8 mouse cellular contexts compared by ENCODE assay signal in the genomic region with DNA sequence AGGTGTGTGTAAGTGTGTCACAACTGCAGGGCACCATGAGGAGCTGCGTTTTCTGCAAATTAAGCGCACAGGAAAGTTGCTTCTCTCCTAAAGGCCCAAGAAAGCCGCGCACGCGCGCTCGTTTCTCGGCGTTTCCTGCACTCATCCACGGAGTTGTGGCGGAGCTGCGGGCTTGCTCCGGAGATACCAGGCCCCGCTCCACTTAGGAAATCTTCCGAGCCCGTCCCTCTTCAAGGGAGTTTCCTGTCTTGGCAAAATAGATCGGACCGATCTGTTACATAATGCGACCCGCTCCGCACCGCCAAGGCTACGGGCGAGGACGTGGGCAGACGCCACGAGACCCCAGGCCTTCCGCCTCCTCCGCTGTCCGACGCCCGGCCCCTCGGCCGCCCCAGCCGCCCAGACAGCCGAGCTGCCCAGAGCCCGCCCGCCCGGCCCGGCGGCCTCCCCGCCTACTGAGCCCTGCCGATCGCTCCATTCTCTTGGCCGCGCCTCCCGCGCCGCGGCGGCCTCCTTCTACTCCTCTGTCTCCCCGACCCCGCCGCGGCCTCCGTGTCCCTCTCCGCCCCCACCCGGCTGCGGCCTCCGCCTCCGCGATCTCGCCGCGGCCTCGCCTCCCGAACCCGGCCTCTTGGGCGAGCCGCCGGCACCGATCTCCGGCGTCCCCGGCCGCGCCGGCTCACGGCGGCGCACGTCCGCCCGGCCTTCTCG. TPM values are rescaled to one million over a fixed set of nuclear protein-coding genes. Genes with fewer than 3 reads are reported as not detected.
DNase-seq lines count a peak whose midpoint lies in the region; ATAC-seq and TF ChIP-seq lines count a peak whose summit lies in the region.

No protein-coding gene starts in this region.

- H3K27me3 ChIP-seq in forebrain, embryonic 15.5 days, result no peaks in the 10 kb centered on the region
- H3K27me3 ChIP-seq in lung, embryonic 15.5 days, result no peaks in the 10 kb centered on the region
- H3K27me3 ChIP-seq in thymus, adult 2 months (ENCODE audit: control insufficient read depth, insufficient read depth, low read length), result no peaks in the 10 kb centered on the region

- peak overlapping the region; percentile 97 for H3K9ac ChIP-seq in ES-E14 (ENCODE audit: insufficient read depth, low read depth, low read length, poor library complexity, severe bottlenecking)
- peak overlapping the region; percentile 98 for H3K9ac ChIP-seq in forebrain, embryonic 15.5 days (replicated peaks)
- peak overlapping the region; percentile 98 for H3K9ac ChIP-seq in lung, embryonic 15.5 days

- in situ Hi-C loops in ES-E14 (cut with MboI; ENCODE audit: low sequenced_read_pairs in 2 of 2, unreplicated experiment in 2 of 2), result no loop called here

- DNase-seq in ES-E14 (ENCODE audit: low read depth, low spot score), result no peak
- DNase-seq in cerebellum, adult 11-12 months, result peak; percentile 65
- DNase-seq in heart, postnatal 25 days (ENCODE audit: low spot score), result peak; percentile 45
- DNase-seq in layer of hippocampus, adult 2 months (ENCODE audit: low spot score in 2 of 2), result peak in 1 of 2 experiments; percentile 65
- peak; percentile 83 for DNase-seq in thymus, adult 2 months

- no peak for TF ChIP-seq CTCF in layer of hippocampus, adult 2 months (conservative IDR thresholded peaks at IDR 0.05)
- no peak for TF ChIP-seq CTCF in thymus, adult 2 months (IDR thresholded peaks at IDR 0.05; ENCODE audit: borderline replicate concordance, control insufficient read depth, extremely low read depth, insufficient read depth, low read length, poor library complexity)

- no peaks in the 10 kb centered on the region for H3K9me3 ChIP-seq in ES-E14 (ENCODE audit: control insufficient read depth, insufficient read depth, low read depth, low read length)
- no peaks in the 10 kb centered on the region for H3K9me3 ChIP-seq in forebrain, embryonic 15.5 days
- no peaks in the 10 kb centered on the region for H3K9me3 ChIP-seq in lung, embryonic 15.5 days

- peak; percentile 57 for ATAC-seq in forebrain, embryonic 15.5 days (replicated peaks)
- peak; percentile 74 for ATAC-seq in lung, embryonic 15.5 days (ENCODE audit: borderline replicate concordance, extremely low read depth, low FRiP score, low TSS enrichment)
- ATAC-seq in neutrophil, adult 5-6 weeks (ENCODE audit: extremely low read depth, insufficient number of reproducible peaks, low FRiP score, poor library complexity, severe bottlenecking), result peak; percentile 10; the same call in 1 of the 2 replicates

- TF ChIP-seq POLR2A in thymus, adult 2 months (IDR thresholded peaks at IDR 0.05; ENCODE audit: control insufficient read depth, extremely low read depth, insufficient read depth, low read length, poor library complexity), result no peak

- H3K27ac ChIP-seq in ES-E14 (ENCODE audit: insufficient read depth, low read depth, low read length, poor library complexity, severe bottlenecking), result peak overlapping the region; percentile 56
- H3K27ac ChIP-seq in forebrain, embryonic 15.5 days (replicated peaks), result peak overlapping the region; percentile 84
- H3K27ac ChIP-seq in layer of hippocampus, adult 2 months, result peak overlapping the region; percentile 93
- H3K27ac ChIP-seq in lung, embryonic 15.5 days, result peak overlapping the region; percentile 90
- H3K27ac ChIP-seq in thymus, adult 2 months (ENCODE audit: control insufficient read depth, insufficient read depth, low read length), result peak overlapping the region; percentile 41; the same call in 1 of the 2 replicates

- intact Hi-C loops in heart, postnatal 25 days (cut with DNase I), result loop anchor here (1.0 to 5.0 kb wide), 2 partner anchors 18 to 84 kb away; a partner anchor contains a TSS

- peaks cover 21% of the 10 kb centered on the region for H3K36me3 ChIP-seq in ES-E14 (ENCODE audit: control insufficient read depth, insufficient read depth, low read length, poor library complexity, severe bottlenecking)
- H3K36me3 ChIP-seq in forebrain, embryonic 15.5 days, result peaks cover 18% of the 10 kb centered on the region
- peaks cover 24% of the 10 kb centered on the region for H3K36me3 ChIP-seq in lung, embryonic 15.5 days
- H3K36me3 ChIP-seq in thymus, adult 2 months (ENCODE audit: control insufficient read depth, insufficient read depth, low read length), result peaks cover 22% of the 10 kb centered on the region

- H3K4me2 ChIP-seq in forebrain, embryonic 15.5 days (replicated peaks), result peak overlapping the region; percentile 77
- peak overlapping the region; percentile 58 for H3K4me2 ChIP-seq in lung, embryonic 15.5 days

- peak overlapping the region; percentile 97 to 99 for H3K4me3 ChIP-seq in ES-E14 (ENCODE audit: insufficient read depth in 1 of 2, low read depth in 1 of 2, low read length in 2 of 2, poor library complexity in 1 of 2, severe bottlenecking in 1 of 2)
- peak overlapping the region; percentile 98 for H3K4me3 ChIP-seq in forebrain, embryonic 15.5 days
- H3K4me3 ChIP-seq in layer of hippocampus, adult 2 months, result peak overlapping the region; percentile 85
- peak overlapping the region; percentile 97 for H3K4me3 ChIP-seq in lung, embryonic 15.5 days
- peak overlapping the region; percentile 99 for H3K4me3 ChIP-seq in thymus, adult 2 months (ENCODE audit: control insufficient read depth, insufficient read depth, low read length)

- peaks cover 18 to 36% of the 10 kb centered on the region in 2 experiments for H3K4me1 ChIP-seq in ES-E14 (ENCODE audit: control insufficient read depth in 2 of 2, insufficient read depth in 2 of 2, low read length in 2 of 2, poor library complexity in 1 of 2)
- peaks cover 36% of the 10 kb centered on the region for H3K4me1 ChIP-seq in forebrain, embryonic 15.5 days
- peaks cover 22% of the 10 kb centered on the region for H3K4me1 ChIP-seq in lung, embryonic 15.5 days
- H3K4me1 ChIP-seq in thymus, adult 2 months (replicated peaks; ENCODE audit: control insufficient read depth, insufficient read depth, low read length), result peaks cover 41% of the 10 kb centered on the region

- WGBS in forebrain, embryonic 15.5 days, result 1% methylated on average over 78 of the region's 86 CpGs
- under 1% methylated on average over 86 of the region's 86 CpGs for WGBS in lung, embryonic 15.5 days
- WGBS in thymus, adult 2 months, result 1% methylated on average over 84 of the region's 86 CpGs

TF ChIP-seq in ES-E14, 5 proteins besides CTCF, POLR2A, EP300 and RAD21:
- no peak for TF ChIP-seq CHD2 (IDR thresholded peaks at IDR 0.05; ENCODE audit: low read depth, low read length)
- no peak for TF ChIP-seq MAFK (IDR thresholded peaks at IDR 0.05; ENCODE audit: insufficient read depth, low read depth, low read length)
- no peak for TF ChIP-seq ZNF384 (IDR thresholded peaks at IDR 0.05; ENCODE audit: low read depth, low read length)
- no peak for TF ChIP-seq HCFC1 (IDR thresholded peaks at IDR 0.05; ENCODE audit: borderline replicate concordance, insufficient read depth, low read length)
- TF ChIP-seq ZC3H11A (IDR thresholded peaks at IDR 0.05; ENCODE audit: borderline replicate concordance, low read depth, low read length), result no peak

RNA-seq across cellular contexts. Expression of a gene that starts 0.8 kb away (rescaled TPM):
- total RNA-seq in ES-E14 (2012; rRNA removed), result 52.0 and 54.2 TPM in 2 replicates
- polyA plus RNA-seq in forebrain, embryonic 15.5 days (2015; fragmentation: Nextera tagmentation; extraction: Ambion mirVana), result 27.2 and 29.3 TPM in 2 replicates
- total RNA-seq in heart, postnatal 25 days (2021), result 10 to 100 TPM; 29.3 to 31.9 TPM
- 10 to 100 TPM; 52.5 to 60.6 TPM for total RNA-seq in layer of hippocampus, adult 2 months (2021)
- polyA plus RNA-seq in lung, embryonic 15.5 days (2015; fragmentation: Nextera tagmentation; extraction: Ambion mirVana), result 17.5 and 19.9 TPM in 2 replicates
- total RNA-seq in neutrophil, adult 5-6 weeks (2017), result 98.1 and 105 TPM in 2 replicates
- 35.8 and 38.4 TPM in 2 replicates for polyA plus RNA-seq in thymus, adult 2 months (2012; rRNA removed)

RNA-seq across cellular contexts. Expression of a gene that starts 18.3 kb away (rescaled TPM):
- total RNA-seq in ES-E14 (2012; rRNA removed), result 32.9 and 43.6 TPM in 2 replicates
- 22.0 and 23.0 TPM in 2 replicates for polyA plus RNA-seq in forebrain, embryonic 15.5 days (2015; fragmentation: Nextera tagmentation; extraction: Ambion mirVana)
- total RNA-seq in heart, postnatal 25 days (2021), result 1 to 10 TPM; 8.1 to 8.8 TPM
- 1 to 10 TPM; 9.1 to 9.4 TPM for total RNA-seq in layer of hippocampus, adult 2 months (2021)
- polyA plus RNA-seq in lung, embryonic 15.5 days (2015; fragmentation: Nextera tagmentation; extraction: Ambion mirVana), result 15.5 and 15.7 TPM in 2 replicates
- 27.8 and 30.8 TPM in 2 replicates for total RNA-seq in neutrophil, adult 5-6 weeks (2017)
- polyA plus RNA-seq in thymus, adult 2 months (2012; rRNA removed), result 36.6 and 41.3 TPM in 2 replicates

Comparison
In these comparisons a context has a peak if more than half of its experiments do, and no peak if none do; other contexts are left out.
1. H3K27ac ChIP-seq: peak in every context shown above with its lines; median percentile 93 in layer of hippocampus, adult 2 months; 90 in lung, embryonic 15.5 days; 84 in forebrain, embryonic 15.5 days; 56 in ES-E14; 41 in thymus, adult 2 months.
2. ATAC-seq: peak in every context shown above with its lines; median percentile 74 in lung, embryonic 15.5 days; 57 in forebrain, embryonic 15.5 days; 10 in neutrophil, adult 5-6 weeks.